Mouse (Mus musculus): ENCODE measurements at regions not wholly inside any gene's neighbourhood (a gene's known extent, or its start where the extent isn't known, plus 50 kb on each side); places are given as distances from the start of the nearest gene placed in this dataset.

DNA sequence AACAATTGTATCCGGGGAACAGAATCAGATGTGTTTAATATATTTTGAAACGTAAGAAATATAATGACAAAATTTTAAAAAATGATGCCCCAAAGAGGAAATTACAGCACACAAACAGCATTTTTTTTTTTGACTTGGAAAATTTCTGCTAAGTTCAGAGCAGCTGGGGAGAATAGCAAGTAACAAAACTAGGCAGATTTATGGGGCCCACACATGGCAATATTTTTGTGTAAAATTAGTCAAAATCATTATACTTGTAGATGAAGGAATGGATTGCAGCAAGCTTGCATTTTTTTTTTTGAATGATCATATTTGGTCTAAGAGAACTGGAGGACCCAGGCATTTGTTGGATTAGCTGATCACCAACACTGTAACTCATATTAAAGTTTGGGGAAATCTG is 189.4 kb downstream of the Map2k6 start:
- Histone ChIP-seq H3K27ac (no peak overlapping the region), H3K4me3 (no peak overlapping the region), H3K27me3 (no peaks in the 10 kb centered on the region), H3K9ac (no peak overlapping the region), H3K4me2 (no peak overlapping the region), H3K4me1 (no peaks in the 10 kb centered on the region), H3K36me3 (no peaks in the 10 kb centered on the region), H3K9me3 (no peaks in the 10 kb centered on the region)
- WGBS = 83% methylated on average over 2 of the region's 2 CpGs
- no peak for ATAC-seq (ENCODE audit: insufficient number of reproducible peaks, low FRiP score, low TSS enrichment, low read depth)

DNA sequence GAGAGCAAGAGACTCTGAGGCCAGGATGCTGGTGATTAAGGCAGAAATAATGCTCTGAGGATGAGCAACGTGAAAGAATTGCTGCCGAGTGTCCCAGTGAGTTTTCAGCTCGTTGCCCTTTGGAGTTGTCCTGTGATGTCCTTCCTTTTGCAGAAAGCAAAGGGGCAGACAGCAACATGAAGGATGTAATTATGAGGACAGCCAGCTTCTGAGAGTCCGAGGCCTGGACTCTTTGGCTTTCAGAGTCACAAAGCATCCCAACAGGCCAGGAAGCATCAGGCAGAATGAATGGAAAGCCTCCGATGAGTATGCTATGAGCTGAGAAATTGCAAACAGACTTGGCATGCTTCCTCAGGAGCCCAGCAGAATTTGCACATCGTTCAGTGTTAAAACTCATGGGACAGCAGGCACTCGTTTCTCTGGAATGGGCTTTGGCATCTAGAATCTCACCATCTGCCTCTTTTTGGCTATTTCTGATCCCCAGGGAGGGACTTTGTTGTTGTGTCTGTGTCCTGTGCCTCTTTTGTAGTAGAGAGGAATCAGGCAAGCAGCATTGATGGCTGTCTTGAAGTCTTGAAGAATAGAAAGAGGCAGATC is 196.4 kb downstream of the Map2k6 start:
- H3K9ac ChIP-seq = no peak overlapping the region
- no peak overlapping the region for H3K4me3 ChIP-seq
- no peak overlapping the region for H3K27ac ChIP-seq
- no peaks in the 10 kb centered on the region for H3K9me3 ChIP-seq
- no peaks in the 10 kb centered on the region for H3K4me1 ChIP-seq
- H3K27me3 ChIP-seq = no peaks in the 10 kb centered on the region
- no peak for ATAC-seq (ENCODE audit: insufficient number of reproducible peaks, low FRiP score, low TSS enrichment, low read depth)
- 72% methylated on average over 7 of the region's 7 CpGs for WGBS
- no peaks in the 10 kb centered on the region for H3K36me3 ChIP-seq
- H3K4me2 ChIP-seq = no peak overlapping the region

DNA sequence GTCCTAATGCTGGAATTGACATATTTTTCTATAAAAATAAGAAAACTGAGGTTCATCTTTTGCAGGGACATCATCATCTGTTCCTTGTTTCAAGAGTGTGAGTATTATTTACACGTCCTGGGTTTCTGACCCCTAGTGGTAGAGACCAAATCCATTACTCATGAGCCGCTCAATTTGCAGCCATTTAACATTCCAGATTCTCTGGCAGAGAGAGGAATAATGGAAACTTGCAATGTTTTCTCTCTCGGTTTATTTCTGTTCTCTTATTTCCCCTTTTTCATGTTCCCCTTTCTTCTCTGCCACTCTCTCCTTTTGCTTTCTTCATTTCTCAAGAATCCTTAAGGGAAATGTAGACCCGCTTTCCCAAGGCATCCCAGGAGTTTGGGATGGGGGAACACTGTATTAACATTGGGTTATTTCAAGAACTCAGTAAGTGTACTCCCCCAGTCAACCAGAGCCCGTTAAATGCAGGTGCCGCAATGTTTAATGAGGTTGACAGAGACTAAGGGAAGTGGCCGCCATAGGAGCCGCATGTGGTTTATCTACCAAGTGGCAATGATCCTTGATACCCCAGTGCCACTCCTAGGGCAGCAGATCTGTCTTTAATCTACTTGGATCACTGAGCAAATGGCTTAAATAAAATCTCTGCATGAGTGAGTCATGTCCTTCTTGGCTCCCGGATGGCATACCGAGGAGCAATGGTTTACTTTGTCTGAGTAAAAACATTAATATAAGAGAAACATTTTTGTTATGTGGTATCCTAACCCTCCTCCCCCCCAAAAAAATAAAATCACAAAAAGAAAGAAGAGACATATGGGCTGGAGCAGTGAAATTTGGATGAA is 206.3 kb downstream of the Map2k6 start:
- Histone ChIP-seq H3K4me2 (no peak overlapping the region), H3K4me1 (no peaks in the 10 kb centered on the region), H3K4me3 (no peak overlapping the region), H3K27ac (no peak overlapping the region), H3K27me3 (no peaks in the 10 kb centered on the region), H3K9me3 (no peaks in the 10 kb centered on the region), H3K36me3 (no peaks in the 10 kb centered on the region), H3K9ac (no peak overlapping the region)
- no peak for ATAC-seq (ENCODE audit: insufficient number of reproducible peaks, low FRiP score, low TSS enrichment, low read depth)
- 58% methylated on average over 10 of the region's 10 CpGs for WGBS

DNA sequence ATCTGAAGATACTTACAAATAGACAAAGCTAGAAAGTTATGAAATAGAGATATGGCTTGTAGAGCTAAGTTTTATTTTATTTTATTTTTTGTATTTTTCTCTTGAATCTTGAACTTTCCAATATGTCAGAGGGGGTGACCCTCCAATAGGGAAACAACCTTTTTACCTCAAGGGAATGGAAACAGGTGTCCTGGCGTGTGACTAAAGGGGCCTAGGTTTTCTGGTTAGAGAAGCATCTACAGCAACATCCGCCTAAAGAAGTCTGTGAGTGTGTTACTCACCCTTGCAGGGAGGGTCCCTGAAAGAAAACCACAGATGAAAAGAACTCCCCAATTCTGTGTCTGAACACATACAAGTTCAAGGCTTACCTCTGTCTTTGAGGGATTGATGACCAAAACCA is 210.4 kb downstream of the Map2k6 start:
- no peak for ATAC-seq (ENCODE audit: insufficient number of reproducible peaks, low FRiP score, low TSS enrichment, low read depth)
- WGBS = 89% methylated on average over 2 of the region's 2 CpGs

DNA sequence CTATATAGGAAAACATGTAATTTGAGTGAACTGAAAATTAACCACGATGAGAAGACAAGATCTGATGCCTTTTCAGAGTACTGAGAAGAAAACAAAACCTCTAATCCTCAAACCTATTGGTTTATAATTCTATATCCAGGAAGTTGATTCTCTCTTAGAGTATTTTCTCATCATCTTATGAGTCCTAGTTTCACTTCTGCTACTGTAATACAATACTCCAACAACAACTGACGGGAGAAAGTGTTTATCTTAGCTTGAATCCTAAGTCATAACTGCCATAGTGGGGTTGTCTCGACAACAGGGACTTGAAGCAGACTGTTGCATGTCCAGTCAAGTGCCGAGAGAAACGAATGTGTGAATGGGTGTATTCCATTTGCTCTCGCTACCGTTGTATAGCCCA is 211.9 kb downstream of the Map2k6 start:
- no peaks in the 10 kb centered on the region for H3K4me1 ChIP-seq
- 74% methylated on average over 7 of the region's 7 CpGs for WGBS
- H3K4me2 ChIP-seq = no peak overlapping the region
- H3K27me3 ChIP-seq = no peaks in the 10 kb centered on the region
- H3K9me3 ChIP-seq = no peaks in the 10 kb centered on the region
- no peak overlapping the region for H3K4me3 ChIP-seq
- ATAC-seq (ENCODE audit: insufficient number of reproducible peaks, low FRiP score, low TSS enrichment, low read depth) = no peak
- no peaks in the 10 kb centered on the region for H3K36me3 ChIP-seq
- no peak overlapping the region for H3K27ac ChIP-seq
- H3K9ac ChIP-seq = no peak overlapping the region

More for the DNA sequence above, 210.4 kb downstream of the Map2k6 start:
- no peaks in the 10 kb centered on the region for H3K9me3 ChIP-seq
- H3K4me3 ChIP-seq = no peak overlapping the region
- H3K4me2 ChIP-seq = no peak overlapping the region
- no peaks in the 10 kb centered on the region for H3K4me1 ChIP-seq
- no peak overlapping the region for H3K27ac ChIP-seq
- H3K36me3 ChIP-seq = no peaks in the 10 kb centered on the region
- H3K27me3 ChIP-seq = no peaks in the 10 kb centered on the region
- no peak overlapping the region for H3K9ac ChIP-seq

DNA sequence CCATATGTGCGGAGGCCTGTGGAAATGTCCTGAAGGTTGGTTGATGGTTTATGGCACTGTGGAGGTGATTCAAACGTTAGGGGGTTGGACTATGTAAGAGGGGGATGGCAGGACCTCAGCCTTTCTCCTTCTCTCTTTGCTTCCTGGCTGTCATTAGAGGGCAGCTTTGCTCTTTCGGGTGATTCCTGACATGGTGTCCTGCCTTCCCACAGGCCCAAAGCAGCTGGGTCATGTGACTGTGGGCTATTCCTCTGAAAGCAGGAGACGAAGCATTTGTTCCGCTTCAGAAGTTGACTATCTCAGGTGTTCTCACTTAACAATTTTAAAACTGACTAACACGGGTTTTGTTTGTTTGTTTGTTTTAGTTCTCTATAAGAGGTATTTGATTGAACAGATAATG is 233.1 kb downstream of the Map2k6 start:
- 73% methylated on average over 6 of the region's 6 CpGs for WGBS
- no peaks in the 10 kb centered on the region for H3K36me3 ChIP-seq
- no peak overlapping the region for H3K4me3 ChIP-seq
- H3K9me3 ChIP-seq = no peaks in the 10 kb centered on the region
- H3K4me1 ChIP-seq = no peaks in the 10 kb centered on the region
- no peak overlapping the region for H3K27ac ChIP-seq
- H3K4me2 ChIP-seq = no peak overlapping the region
- no peak for ATAC-seq (ENCODE audit: insufficient number of reproducible peaks, low FRiP score, low TSS enrichment, low read depth)
- H3K27me3 ChIP-seq = no peaks in the 10 kb centered on the region
- H3K9ac ChIP-seq = no peak overlapping the region

DNA sequence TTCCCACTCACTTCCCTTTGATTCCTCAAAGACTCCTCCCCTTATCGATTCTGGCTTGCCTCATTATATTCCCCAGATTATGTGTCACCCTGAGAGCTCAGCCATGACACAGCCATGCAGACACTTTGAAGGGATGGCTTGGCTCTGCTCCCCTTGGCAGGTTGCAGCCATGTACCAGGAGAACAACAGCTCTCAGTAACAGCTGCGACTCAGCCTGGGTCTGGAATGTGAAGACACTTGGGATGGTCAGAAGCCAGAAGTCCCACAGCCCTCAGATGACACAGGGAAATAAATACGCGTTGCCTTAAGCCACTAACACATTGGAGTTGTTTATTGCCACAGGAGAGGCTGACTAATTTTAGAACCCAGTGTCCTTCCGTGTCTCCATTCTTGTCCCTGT is 234.4 kb downstream of the Map2k6 start:
- peak; percentile 40; the same call in 1 of the 2 replicates for ATAC-seq (ENCODE audit: insufficient number of reproducible peaks, low FRiP score, low TSS enrichment, low read depth)
- Histone ChIP-seq H3K9me3 (no peaks in the 10 kb centered on the region), H3K4me3 (no peak overlapping the region), H3K27ac (no peak overlapping the region), H3K9ac (no peak overlapping the region), H3K4me2 (no peak overlapping the region), H3K27me3 (no peaks in the 10 kb centered on the region), H3K4me1 (no peaks in the 10 kb centered on the region), H3K36me3 (no peaks in the 10 kb centered on the region)
- WGBS = 64% methylated on average over 5 of the region's 5 CpGs

DNA sequence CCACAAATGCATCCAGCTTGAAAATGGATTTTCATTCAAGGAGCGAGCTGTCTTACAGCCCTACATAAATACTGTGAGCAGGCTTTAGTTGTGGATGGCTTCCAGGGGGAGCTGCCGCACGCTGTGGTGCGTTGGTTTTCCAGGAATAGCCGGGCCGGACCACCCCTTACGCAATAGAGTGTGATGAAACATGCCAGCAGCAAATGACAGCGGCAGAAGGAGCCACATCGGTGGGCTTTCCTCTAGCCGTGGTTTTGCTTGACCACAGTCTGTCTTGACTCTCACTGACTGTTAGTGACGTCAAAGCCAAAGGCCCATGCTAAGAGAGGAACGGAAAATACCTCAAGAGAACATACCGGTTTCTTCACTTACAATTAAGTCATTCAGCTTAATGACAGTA is 243.6 kb downstream of the Map2k6 start:
- Histone ChIP-seq H3K9me3 (no peaks in the 10 kb centered on the region), H3K4me1 (no peaks in the 10 kb centered on the region), H3K4me3 (no peak overlapping the region), H3K36me3 (no peaks in the 10 kb centered on the region), H3K27ac (no peak overlapping the region), H3K27me3 (no peaks in the 10 kb centered on the region), H3K4me2 (no peak overlapping the region), H3K9ac (no peak overlapping the region)
- WGBS = 64% methylated on average over 13 of the region's 13 CpGs
- ATAC-seq (ENCODE audit: insufficient number of reproducible peaks, low FRiP score, low TSS enrichment, low read depth) = no peak

DNA sequence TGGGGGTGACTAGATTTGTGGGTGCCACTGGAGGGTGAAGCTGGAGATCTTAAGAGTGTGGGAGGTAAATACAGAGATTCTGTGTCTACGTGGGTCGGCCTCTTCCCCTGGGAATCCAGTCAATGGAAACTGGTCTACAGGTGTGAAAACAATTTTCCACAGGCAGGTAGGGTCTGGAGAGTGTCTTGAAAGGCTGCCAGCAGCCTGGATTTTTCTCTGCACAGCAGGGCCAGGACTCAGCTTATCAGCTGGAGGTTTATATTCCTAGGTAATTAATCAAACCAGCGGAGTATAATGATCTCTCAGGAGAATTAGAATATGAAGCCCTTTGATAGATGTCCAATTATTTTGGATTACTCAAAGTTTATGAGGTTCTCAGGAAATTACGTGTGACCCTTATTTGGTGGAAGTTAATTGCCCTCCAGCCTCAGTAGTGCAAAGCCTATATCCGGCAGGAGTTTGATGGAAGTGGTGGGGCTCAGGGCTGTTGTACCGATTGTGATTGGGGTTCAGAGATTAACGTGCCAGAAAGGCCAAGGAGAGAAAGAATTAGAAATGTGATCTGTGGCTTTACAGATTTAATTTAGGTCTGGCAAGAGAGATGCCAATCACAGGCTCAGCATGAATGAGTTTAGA is 250.8 kb downstream of the Map2k6 start:
- Histone ChIP-seq H3K36me3 (no peaks in the 10 kb centered on the region), H3K4me3 (no peak overlapping the region), H3K4me1 (0 out of 2 replicates have a peak, but pooled peaks cover 3% of the 10 kb centered on the region), H3K27ac (no peak overlapping the region), H3K4me2 (no peak overlapping the region), H3K9ac (no peak overlapping the region), H3K27me3 (no peaks in the 10 kb centered on the region), H3K9me3 (no peaks in the 10 kb centered on the region)
- 26% methylated on average over 7 of the region's 7 CpGs for WGBS
- ATAC-seq (ENCODE audit: insufficient number of reproducible peaks, low FRiP score, low TSS enrichment, low read depth) = no peak

DNA sequence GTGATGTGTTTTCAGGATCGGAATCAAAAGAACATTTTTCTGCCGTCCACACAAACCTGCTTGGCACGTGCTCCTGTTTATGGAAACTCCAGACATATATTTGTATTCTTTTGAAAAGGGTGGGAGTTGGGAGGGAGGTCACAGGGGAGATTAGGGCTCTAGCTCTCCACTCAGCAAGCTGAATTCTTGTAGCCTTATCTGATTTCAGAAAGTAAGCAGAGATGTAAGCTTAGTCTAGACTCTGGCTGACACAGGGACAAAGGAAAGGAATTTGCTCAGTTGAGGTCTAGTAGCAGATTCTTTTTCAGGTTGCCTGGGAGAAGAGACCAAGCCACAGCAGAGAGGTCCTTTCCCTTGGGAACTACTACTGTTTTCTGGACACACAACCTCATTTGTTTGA is 253.1 kb downstream of the Map2k6 start:
- Histone ChIP-seq H3K4me1 (0 out of 2 replicates have a peak, but pooled peaks cover 3% of the 10 kb centered on the region), H3K9me3 (no peaks in the 10 kb centered on the region), H3K36me3 (no peaks in the 10 kb centered on the region), H3K27ac (no peak overlapping the region), H3K4me3 (no peak overlapping the region), H3K27me3 (no peaks in the 10 kb centered on the region), H3K9ac (no peak overlapping the region), H3K4me2 (no peak overlapping the region)
- WGBS = 54% methylated on average over 3 of the region's 3 CpGs
- ATAC-seq (ENCODE audit: insufficient number of reproducible peaks, low FRiP score, low TSS enrichment, low read depth) = no peak

DNA sequence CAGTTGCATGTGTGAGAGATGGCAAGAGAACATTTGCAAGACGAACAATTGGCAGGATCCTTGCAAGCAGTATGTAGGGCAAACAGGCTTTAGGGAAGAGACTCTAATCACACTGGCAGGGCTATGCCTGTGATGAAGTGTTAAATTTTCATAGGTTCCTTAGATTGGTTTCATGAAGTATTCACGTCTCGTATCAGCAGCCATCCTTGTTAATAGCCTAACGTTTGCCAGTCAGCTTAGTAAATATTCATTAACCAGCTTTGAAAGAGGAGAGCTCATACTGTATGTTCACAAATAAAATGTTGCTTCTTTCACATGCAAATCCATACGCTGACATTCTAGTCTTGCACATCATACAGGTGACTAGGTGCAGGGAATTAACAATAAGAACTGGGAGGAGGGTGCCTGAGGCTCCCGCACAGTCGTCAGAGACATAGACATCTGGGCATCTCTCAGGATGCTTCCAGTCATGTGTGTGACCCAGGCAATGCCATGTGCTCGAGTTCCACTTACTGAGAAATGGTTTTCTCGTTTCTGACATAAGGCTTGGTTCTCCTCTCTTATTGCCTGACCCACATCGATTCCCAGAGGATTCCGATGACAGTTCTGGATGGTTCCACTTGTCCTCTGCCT is 257.7 kb downstream of the Map2k6 start:
- 83% methylated on average over 11 of the region's 11 CpGs for WGBS
- Histone ChIP-seq H3K9me3 (no peaks in the 10 kb centered on the region), H3K36me3 (no peaks in the 10 kb centered on the region), H3K9ac (no peak overlapping the region), H3K4me1 (peaks cover 4% of the 10 kb centered on the region; the same call in 1 of the 2 replicates), H3K4me3 (no peak overlapping the region), H3K27me3 (no peaks in the 10 kb centered on the region), H3K27ac (no peak overlapping the region), H3K4me2 (no peak overlapping the region)
- ATAC-seq (ENCODE audit: insufficient number of reproducible peaks, low FRiP score, low TSS enrichment, low read depth) = no peak

DNA sequence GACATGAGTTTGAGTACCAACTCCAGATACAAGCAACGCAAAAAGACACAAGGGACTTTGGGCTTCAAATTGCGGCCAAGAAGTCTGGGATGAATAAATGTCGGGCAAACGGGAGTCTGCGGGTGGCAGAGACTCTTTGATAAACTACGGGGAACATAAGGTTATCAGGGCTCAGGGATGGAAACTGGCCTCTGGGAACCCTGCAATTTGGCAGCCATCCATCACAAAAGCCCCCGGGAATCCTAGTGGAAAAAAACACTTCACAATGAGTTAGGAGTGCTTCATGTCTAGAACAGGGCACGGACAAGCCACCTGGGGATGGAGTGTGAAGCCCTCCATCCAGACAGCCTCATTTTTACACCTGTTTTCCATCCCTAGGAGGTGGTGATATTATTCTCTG is 258.9 kb downstream of the Map2k6 start:
- 40% methylated on average over 8 of the region's 8 CpGs for WGBS

More for the DNA sequence above, 258.9 kb downstream of the Map2k6 start:
- H3K27ac ChIP-seq = 0 out of 2 replicates have a peak overlapping the region, but pooled peaks have one; percentile 22
- H3K4me3 ChIP-seq = no peak overlapping the region
- no peaks in the 10 kb centered on the region for H3K27me3 ChIP-seq
- H3K9ac ChIP-seq = no peak overlapping the region
- H3K9me3 ChIP-seq = no peaks in the 10 kb centered on the region
- no peaks in the 10 kb centered on the region for H3K36me3 ChIP-seq
- 0 out of 2 replicates have a peak overlapping the region, but pooled peaks have one; percentile 2 for H3K4me2 ChIP-seq
- ATAC-seq (ENCODE audit: insufficient number of reproducible peaks, low FRiP score, low TSS enrichment, low read depth) = no peak
- H3K4me1 ChIP-seq = peaks cover 4% of the 10 kb centered on the region; the same call in 1 of the 2 replicates

Measured in limb, embryonic 15.5 days (tissue).